ENCODE assay signal across 18 mouse cellular contexts in genomic region chr3:83704559-83704958, GRCm38 (mm10).
DNase-seq lines count a peak whose midpoint lies in the region; ATAC-seq and TF ChIP-seq lines count a peak whose summit lies in the region.
"Had no signal": no experiment of that assay in that cellular context is flagged by ENCODE, and none has a peak within 500 bp of the region (broad histone marks: within the 10 kb centered on the region; RNA-seq: fewer than 3 reads in every experiment).

No protein-coding gene starts in this region.

- H3ac ChIP-seq in myocyte (ENCODE audit: control insufficient read depth, insufficient read length), result no peak overlapping the region

- peak overlapping the region; percentile 24 for H3K4me2 ChIP-seq in myocyte (ENCODE audit: low read depth)
- no peak overlapping the region for H3K4me2 ChIP-seq in forebrain, embryonic 16.5 days (ENCODE audit: low read length)
- H3K4me2 ChIP-seq: forebrain, embryonic 15.5 days; hindbrain, embryonic 13.5 days; limb, embryonic 13.5 days; liver, embryonic 15.5 days; midbrain, embryonic 15.5 days had no signal

- no peak overlapping the region for H3K9ac ChIP-seq in forebrain, embryonic 16.5 days (replicated peaks; ENCODE audit: low read depth, low read length)
- H3K9ac ChIP-seq: forebrain, embryonic 15.5 days; hindbrain, embryonic 13.5 days; limb, embryonic 13.5 days; liver, embryonic 15.5 days; midbrain, embryonic 15.5 days had no signal

- H3K4me1 ChIP-seq in forebrain, embryonic 16.5 days (replicated peaks; ENCODE audit: control insufficient read depth, insufficient read depth, low read length), result no peaks in the 10 kb centered on the region
- H3K4me1 ChIP-seq: forebrain, embryonic 15.5 days; liver, embryonic 15.5 days; midbrain, embryonic 15.5 days had no signal

- WGBS in forebrain, embryonic 16.5 days, result 93% methylated on average over 11 of the region's 11 CpGs

- H3K27me3 ChIP-seq in myocyte (ENCODE audit: control insufficient read depth, insufficient read depth, insufficient read length), result no peaks in the 10 kb centered on the region
- H3K27me3 ChIP-seq in forebrain, embryonic 16.5 days (replicated peaks; ENCODE audit: control insufficient read depth, insufficient read depth, low read length), result no peaks in the 10 kb centered on the region
- H3K27me3 ChIP-seq: forebrain, embryonic 15.5 days; hindbrain, embryonic 13.5 days; liver, embryonic 15.5 days; midbrain, embryonic 15.5 days had no signal

- H3K79me2 ChIP-seq in myocyte (ENCODE audit: control insufficient read depth, insufficient read depth), result no peaks in the 10 kb centered on the region

- intact Hi-C loops in heart, postnatal 36 days (cut with DNase I), result loop anchor here (5.0 kb wide), 1 partner anchor 287 kb away; no protein-coding TSS in a partner anchor

- H3K27ac ChIP-seq in forebrain, embryonic 16.5 days (ENCODE audit: low read length), result no peak overlapping the region
- H3K27ac ChIP-seq: forebrain, embryonic 15.5 days; hindbrain, embryonic 13.5 days; layer of hippocampus, adult 2 months; left cerebral cortex, adult 2 months; limb, embryonic 13.5 days; liver, embryonic 15.5 days; midbrain, embryonic 15.5 days had no signal

- no peaks in the 10 kb centered on the region for H3K36me3 ChIP-seq in myocyte (ENCODE audit: control insufficient read depth, insufficient read depth)
- H3K36me3 ChIP-seq in forebrain, embryonic 16.5 days (ENCODE audit: control insufficient read depth, insufficient read depth), result no peaks in the 10 kb centered on the region
- H3K36me3 ChIP-seq: forebrain, embryonic 15.5 days; hindbrain, embryonic 13.5 days; limb, embryonic 13.5 days; liver, embryonic 15.5 days; midbrain, embryonic 15.5 days had no signal

- no peak for ATAC-seq in forebrain, embryonic 16.5 days
- ATAC-seq: forebrain, embryonic 15.5 days; midbrain, embryonic 15.5 days had no signal

- no peak for TF ChIP-seq POLR2A in myocyte (IDR thresholded peaks at IDR 0.05; ENCODE audit: insufficient read length, low read depth)

- DNase-seq in heart, adult 18-20 months, result peak; percentile 19 to 24
- no peak for DNase-seq in heart, postnatal 36 days
- DNase-seq in ovary, adult 18-20 months (ENCODE audit: low spot score), result peak; percentile 47
- DNase-seq in ovary, postnatal 14 days (ENCODE audit: low spot score), result no peak
- peak; percentile 31 for DNase-seq in adrenal gland, postnatal 10 days
- DNase-seq: lung, postnatal 10 days; spleen, adult 18-20 months; thymus, postnatal 25 days had no signal

- no peak overlapping the region for H3K4me3 ChIP-seq in myocyte
- H3K4me3 ChIP-seq in forebrain, embryonic 16.5 days (replicated peaks; ENCODE audit: low read length), result no peak overlapping the region
- H3K4me3 ChIP-seq: forebrain, embryonic 15.5 days; hindbrain, embryonic 13.5 days; layer of hippocampus, adult 2 months; left cerebral cortex, adult 2 months; limb, embryonic 13.5 days; liver, embryonic 15.5 days; megakaryocyte, embryonic 14.5 days; midbrain, embryonic 15.5 days had no signal

- H3K9me3 ChIP-seq in forebrain, embryonic 16.5 days (ENCODE audit: control insufficient read depth, low read length), result no peaks in the 10 kb centered on the region
- H3K9me3 ChIP-seq: forebrain, embryonic 15.5 days; hindbrain, embryonic 13.5 days; limb, embryonic 13.5 days; liver, embryonic 15.5 days; megakaryocyte, embryonic 14.5 days; midbrain, embryonic 15.5 days had no signal

TF ChIP-seq in myocyte, 11 proteins besides CTCF, POLR2A, EP300 and RAD21:
- TF ChIP-seq SRF (IDR thresholded peaks at IDR 0.05; ENCODE audit: control insufficient read depth, insufficient read length, low read depth) (no peak), CEBPB (IDR thresholded peaks at IDR 0.05; ENCODE audit: insufficient read depth, poor library complexity, severe bottlenecking) (no peak), E2F4 (IDR thresholded peaks at IDR 0.05; ENCODE audit: insufficient read depth) (no peak), MAX (IDR thresholded peaks at IDR 0.05; ENCODE audit: low read depth) (no peak), TCF12 (IDR thresholded peaks at IDR 0.05; ENCODE audit: insufficient read depth, poor library complexity, severe bottlenecking) (no peak), MYOD1 (IDR thresholded peaks at IDR 0.05; ENCODE audit: control insufficient read depth in 1 of 3, insufficient read length in 2 of 3, low read depth in 2 of 3) (no peak)

Comparison
In these comparisons a context has a peak if more than half of its experiments do, and no peak if none do; other contexts are left out.
1. DNase-seq: peak in heart, adult 18-20 months (2 of 2), ovary, adult 18-20 months (single experiment) and adrenal gland, postnatal 10 days (single experiment); none in heart, postnatal 36 days (0 of 2) and ovary, postnatal 14 days (single experiment).